Mouse (Mus musculus): ENCODE results near the gene Mypop. TPM values are rescaled to one million over a fixed set of nuclear protein-coding genes. Genes with fewer than 3 reads are reported as not detected.

Gene Mypop
- polyA plus RNA-seq, 1 experiment, result 4.0 TPM

DNA sequence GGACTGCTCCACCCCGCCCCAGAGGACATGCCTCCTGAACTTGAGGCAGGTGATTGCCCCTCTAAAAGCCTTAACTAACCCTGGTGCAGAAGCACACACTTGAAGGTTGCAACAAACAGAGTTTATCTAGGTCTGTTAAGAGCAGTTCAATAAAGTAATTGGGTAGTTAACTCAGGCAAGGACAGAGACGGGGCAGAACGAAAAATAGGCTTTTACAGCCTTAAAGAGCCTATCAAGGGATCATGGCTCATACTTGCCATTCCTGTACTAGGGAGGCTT is 10.7 kb downstream of the Mypop start:
- Histone ChIP-seq H3K9me3 (replicated peaks; ENCODE audit: control insufficient read depth, insufficient read depth, low read length, poor library complexity, severe bottlenecking) (no peaks in the 10 kb centered on the region), H3K36me3 (ENCODE audit: control insufficient read depth, insufficient read depth, low read length, poor library complexity, severe bottlenecking) (peaks cover 5% of the 10 kb centered on the region; the same call in 1 of the 2 replicates), H3K27me3 (ENCODE audit: control insufficient read depth, insufficient read depth, low read length, poor library complexity, severe bottlenecking) (no peaks in the 10 kb centered on the region), H3K4me3 (ENCODE audit: low read depth, low read length) (no peak overlapping the region), H3K27ac (ENCODE audit: insufficient read depth, low read length) (peak overlapping the region; percentile 41; the same call in 1 of the 2 replicates), H3K4me1 (ENCODE audit: control insufficient read depth, insufficient read depth, low read length) (peaks cover 2% of the 10 kb centered on the region), H3K9ac (ENCODE audit: low read depth, poor library complexity, severe bottlenecking) (peak overlapping the region; percentile 64)
- TF ChIP-seq POLR2A (IDR thresholded peaks at IDR 0.05; ENCODE audit: insufficient read depth, low read length) (no peak), EP300 (IDR thresholded peaks at IDR 0.05; ENCODE audit: insufficient read depth, low read depth, low read length) (no peak)

GRCm38 (mm10) chr7:19002115-19002514 is 11.1 kb downstream of the Mypop start:
- peaks cover 5% of the 10 kb centered on the region; the same call in 1 of the 2 replicates for H3K36me3 ChIP-seq (ENCODE audit: control insufficient read depth, insufficient read depth, low read length, poor library complexity, severe bottlenecking)
- no peaks in the 10 kb centered on the region for H3K27me3 ChIP-seq (ENCODE audit: control insufficient read depth, insufficient read depth, low read length, poor library complexity, severe bottlenecking)
- H3K4me3 ChIP-seq (ENCODE audit: low read depth, low read length), result no peak overlapping the region
- H3K9ac ChIP-seq (ENCODE audit: low read depth, poor library complexity, severe bottlenecking), result peak overlapping the region; percentile 90
- no peak for TF ChIP-seq EP300 (IDR thresholded peaks at IDR 0.05; ENCODE audit: insufficient read depth, low read depth, low read length)
- TF ChIP-seq CTCF (IDR thresholded peaks at IDR 0.05; ENCODE audit: low read depth, low read length), result no peak
- H3K9me3 ChIP-seq (replicated peaks; ENCODE audit: control insufficient read depth, insufficient read depth, low read length, poor library complexity, severe bottlenecking), result no peaks in the 10 kb centered on the region
- H3K4me1 ChIP-seq (ENCODE audit: control insufficient read depth, insufficient read depth, low read length), result peaks cover 2% of the 10 kb centered on the region
- peak overlapping the region; percentile 41; the same call in 1 of the 2 replicates for H3K27ac ChIP-seq (ENCODE audit: insufficient read depth, low read length)

- H3K27me3 ChIP-seq (ENCODE audit: control insufficient read depth, insufficient read depth, low read length, poor library complexity, severe bottlenecking), result no peaks in the 10 kb centered on the region
- peak overlapping the region; percentile 90 for H3K9ac ChIP-seq (ENCODE audit: low read depth, poor library complexity, severe bottlenecking)
- peak overlapping the region; percentile 81 for H3K4me3 ChIP-seq (ENCODE audit: low read depth, low read length)
- TF ChIP-seq CTCF (IDR thresholded peaks at IDR 0.05; ENCODE audit: low read depth, low read length) (no peak), EP300 (IDR thresholded peaks at IDR 0.05; ENCODE audit: insufficient read depth, low read depth, low read length) (no peak), POLR2A (IDR thresholded peaks at IDR 0.05; ENCODE audit: insufficient read depth, low read length) (peak; percentile 80)
- H3K27ac ChIP-seq (ENCODE audit: insufficient read depth, low read length), result peak overlapping the region; percentile 86
- no peaks in the 10 kb centered on the region for H3K9me3 ChIP-seq (replicated peaks; ENCODE audit: control insufficient read depth, insufficient read depth, low read length, poor library complexity, severe bottlenecking)
- H3K4me1 ChIP-seq (ENCODE audit: control insufficient read depth, insufficient read depth, low read length), result peaks cover 2% of the 10 kb centered on the region
- peaks cover 5% of the 10 kb centered on the region; the same call in 1 of the 2 replicates for H3K36me3 ChIP-seq (ENCODE audit: control insufficient read depth, insufficient read depth, low read length, poor library complexity, severe bottlenecking)
Measured at GRCm38 (mm10) chr7:19002848-19003498, 11.9 kb downstream of the Mypop start.

- peaks cover under 1% of the 10 kb centered on the region for H3K4me1 ChIP-seq (ENCODE audit: control insufficient read depth, insufficient read depth, low read length)
- peak within 1 kb of the TSS; percentile 86 for H3K27ac ChIP-seq (ENCODE audit: insufficient read depth, low read length)
- TF ChIP-seq EP300 (IDR thresholded peaks at IDR 0.05; ENCODE audit: insufficient read depth, low read depth, low read length) (no peak), POLR2A (IDR thresholded peaks at IDR 0.05; ENCODE audit: insufficient read depth, low read length) (no peak), CTCF (IDR thresholded peaks at IDR 0.05; ENCODE audit: low read depth, low read length) (no peak)
- H3K4me3 ChIP-seq (ENCODE audit: low read depth, low read length), result peak within 1 kb of the TSS; percentile 82
- peaks cover 5% of the 10 kb centered on the region; the same call in 1 of the 2 replicates for H3K36me3 ChIP-seq (ENCODE audit: control insufficient read depth, insufficient read depth, low read length, poor library complexity, severe bottlenecking)
- H3K9ac ChIP-seq (ENCODE audit: low read depth, poor library complexity, severe bottlenecking), result peak within 1 kb of the TSS; percentile 90
- H3K27me3 ChIP-seq (ENCODE audit: control insufficient read depth, insufficient read depth, low read length, poor library complexity, severe bottlenecking), result no peaks in the 10 kb centered on the region
- H3K9me3 ChIP-seq (replicated peaks; ENCODE audit: control insufficient read depth, insufficient read depth, low read length, poor library complexity, severe bottlenecking), result no peaks in the 10 kb centered on the region
Measured at GRCm38 (mm10) chr7:19003902-19004630, 13.0 kb downstream of the Mypop start, which contains the start of gene Irf2bp1. Gene Irf2bp1, plus strand, starts transcription at chr7:19004044.

GRCm38 (mm10) chr7:19004631-19005079 is 13.6 kb downstream of the Mypop start:
- Histone ChIP-seq H3K27me3 (ENCODE audit: control insufficient read depth, insufficient read depth, low read length, poor library complexity, severe bottlenecking) (no peaks in the 10 kb centered on the region), H3K4me1 (ENCODE audit: control insufficient read depth, insufficient read depth, low read length) (no peaks in the 10 kb centered on the region), H3K36me3 (ENCODE audit: control insufficient read depth, insufficient read depth, low read length, poor library complexity, severe bottlenecking) (peaks cover 5% of the 10 kb centered on the region; the same call in 1 of the 2 replicates), H3K27ac (ENCODE audit: insufficient read depth, low read length) (peak overlapping the region; percentile 21; the same call in 1 of the 2 replicates), H3K9ac (ENCODE audit: low read depth, poor library complexity, severe bottlenecking) (peak overlapping the region; percentile 90), H3K4me3 (ENCODE audit: low read depth, low read length) (peak overlapping the region; percentile 82), H3K9me3 (replicated peaks; ENCODE audit: control insufficient read depth, insufficient read depth, low read length, poor library complexity, severe bottlenecking) (no peaks in the 10 kb centered on the region)
- no peak for TF ChIP-seq EP300 (IDR thresholded peaks at IDR 0.05; ENCODE audit: insufficient read depth, low read depth, low read length)
- TF ChIP-seq CTCF (IDR thresholded peaks at IDR 0.05; ENCODE audit: low read depth, low read length), result no peak
- no peak for TF ChIP-seq POLR2A (IDR thresholded peaks at IDR 0.05; ENCODE audit: insufficient read depth, low read length)
